Mouse (Mus musculus) kidney, postnatal 0 days (tissue): ENCODE data around the gene Cttn. TPM values are rescaled to one million over a fixed set of nuclear protein-coding genes. Genes with fewer than 3 reads are reported as not detected.

Experiments
- ATAC-seq: fragments of 200-750 bp; cut with Nextera tagmentation; replicated peaks from 2 replicates; pipeline ENCODE4 v1.8.0; 2017; ENCODE audit warnings: low read depth, moderate number of reproducible peaks, moderate TSS enrichment, moderate library complexity; ENCODE audit not compliant: low FRiP score
- DNase-seq: peaks from one replicate; pipeline ENCODE4 v3.0.0-alpha.2; 2016; ENCODE audit warnings: low spot score
- H3K27ac ChIP-seq: fragments of 300-500 bp; sonication (generic); 2 replicates; pipeline ENCODE4 v1.5.1; 2014; ENCODE audit warnings: mild to moderate bottlenecking
- H3K27me3 ChIP-seq: fragments of 300-500 bp; sonication (generic); 2 replicates; pipeline ENCODE4 v1.6.1; 2014; ENCODE audit warnings: low read length, mixed read lengths; ENCODE audit not compliant: insufficient read depth
- H3K36me3 ChIP-seq: fragments of 300-500 bp; sonication (generic); 2 replicates; pipeline ENCODE4 v1.6.1; 2014; ENCODE audit warnings: low read length, mixed read lengths; ENCODE audit not compliant: insufficient read depth
- H3K4me1 ChIP-seq: fragments of 300-500 bp; sonication (generic); replicated peaks from 2 replicates; pipeline ENCODE4 v1.6.1; 2014; ENCODE audit warnings: antibody characterized with exemption, low read length, mixed read lengths; ENCODE audit not compliant: insufficient read depth
- H3K4me2 ChIP-seq: fragments of 300-500 bp; sonication (generic); 2 replicates; pipeline ENCODE4 v1.6.1; 2014; ENCODE audit warnings: mild to moderate bottlenecking, low read length, moderate library complexity, mixed read lengths
- H3K4me3 ChIP-seq: fragments of 300-500 bp; sonication (generic); replicated peaks from 2 replicates; pipeline ENCODE4 v1.5.1; 2014; ENCODE audit warnings: low read depth, low read length
- H3K9ac ChIP-seq: fragments of 300-500 bp; sonication (generic); 2 replicates; pipeline ENCODE4 v1.6.1; 2014; ENCODE audit warnings: low read depth, low read length
- H3K9me3 ChIP-seq: fragments of 300-500 bp; sonication (generic); replicated peaks from 2 replicates; pipeline ENCODE4 v1.6.1; 2016; ENCODE audit warnings: low read length, inconsistent platforms, mixed read lengths
- CTCF ChIP-seq: IDR thresholded peaks from 2 replicates; pipeline ENCODE4 v1.5.1; 2016; ENCODE audit warnings: antibody characterized with exemption, low read depth, mild to moderate bottlenecking, moderate library complexity
- WGBS: fragments of 180-500 bp; shearing (Covaris S2); extraction: QIAGEN DNeasy Blood & Tissue Kit; methylation state at CpG from one replicate; pipeline ENCODE4 v1.1.7; 2014; 5-methylcytosine and 5-hydroxymethylcytosine counted together
- polyA plus RNA-seq: library from polyadenylated mRNA; unstranded; fragments of >200 nt; fragmentation: Nextera tagmentation; extraction: Ambion mirVana; gene quantifications from 2 replicates; pipeline ENCODE4 v1.2.1, GENCODE M21; 2015

Gene Cttn
- polyA plus RNA-seq, 1 experiment from 2014 or later: 136 TPM

GRCm38 (mm10) chr7:144390676-144391075 is 80.1 kb downstream of the Cttn start:
- DNase-seq: no peak
- no peak overlapping the region for H3K4me3 ChIP-seq
- H3K9ac ChIP-seq: no peak overlapping the region
- no peaks in the 10 kb centered on the region for H3K27me3 ChIP-seq
- 66% methylated on average over 8 of the region's 8 CpGs for WGBS
- H3K36me3 ChIP-seq: no peaks in the 10 kb centered on the region
- no peak overlapping the region for H3K4me2 ChIP-seq
- ATAC-seq: no peak
- no peak overlapping the region for H3K27ac ChIP-seq
- TF ChIP-seq CTCF: no peak
- H3K4me1 ChIP-seq: no peaks in the 10 kb centered on the region
- H3K9me3 ChIP-seq: no peaks in the 10 kb centered on the region

GRCm38 (mm10) chr7:144389704-144390103 is 81.1 kb downstream of the Cttn start:
- no peak overlapping the region for H3K27ac ChIP-seq
- TF ChIP-seq CTCF: no peak
- no peaks in the 10 kb centered on the region for H3K27me3 ChIP-seq
- DNase-seq: no peak
- no peaks in the 10 kb centered on the region for H3K36me3 ChIP-seq
- no peaks in the 10 kb centered on the region for H3K4me1 ChIP-seq
- H3K9ac ChIP-seq: no peak overlapping the region
- no peaks in the 10 kb centered on the region for H3K9me3 ChIP-seq
- ATAC-seq: no peak
- no peak overlapping the region for H3K4me2 ChIP-seq
- no peak overlapping the region for H3K4me3 ChIP-seq
- 85% methylated on average over 2 of the region's 2 CpGs for WGBS

GRCm38 (mm10) chr7:144387537-144387936 is 83.3 kb downstream of the Cttn start:
- 91% methylated on average over 6 of the region's 6 CpGs for WGBS
- ATAC-seq: no peak

More at GRCm38 (mm10) chr7:144387537-144387936, 83.3 kb downstream of the Cttn start:
- Histone ChIP-seq H3K27ac (no peak overlapping the region), H3K4me3 (no peak overlapping the region), H3K4me2 (no peak overlapping the region), H3K9ac (no peak overlapping the region), H3K36me3 (no peaks in the 10 kb centered on the region), H3K9me3 (no peaks in the 10 kb centered on the region), H3K4me1 (no peaks in the 10 kb centered on the region), H3K27me3 (no peaks in the 10 kb centered on the region)
- DNase-seq: no peak
- peak; percentile 22; the same call in 1 of the 2 replicates for TF ChIP-seq CTCF

Other genes with a start within 250 kb of the Cttn start
- gene Ppfia1, start 82.7 kb upstream of the Cttn start, polyA plus RNA-seq: 27.6 and 31.2 TPM in 2 replicates
- 12.6 and 13.1 TPM in 2 replicates for gene Fadd, start 111.5 kb upstream of the Cttn start, polyA plus RNA-seq